Comparison of ENCODE assay signal across 9 mouse cellular contexts in genomic region chr13:95616512-95616911, GRCm38 (mm10). TPM values are rescaled to one million over a fixed set of nuclear protein-coding genes. Genes with fewer than 3 reads are reported as not detected.
DNase-seq lines count a peak whose midpoint lies in the region; ATAC-seq and TF ChIP-seq lines count a peak whose summit lies in the region.
"Had no signal": no experiment of that assay in that cellular context is flagged by ENCODE, and none has a peak within 500 bp of the region (broad histone marks: within the 10 kb centered on the region; RNA-seq: fewer than 3 reads in every experiment).

No protein-coding gene starts in this region.

- TF ChIP-seq EP300 in stomach, postnatal 0 days (optimal IDR thresholded peaks at IDR 0.05) = no peak

- no peak for TF ChIP-seq CTCF in stomach, postnatal 0 days (IDR thresholded peaks at IDR 0.05; ENCODE audit: low read depth)

- H3K4me1 ChIP-seq in lung, embryonic 16.5 days (replicated peaks; ENCODE audit: control insufficient read depth, insufficient read depth, low read length) = peaks cover 22% of the 10 kb centered on the region
- peaks cover 21% of the 10 kb centered on the region for H3K4me1 ChIP-seq in forebrain, embryonic 16.5 days (replicated peaks; ENCODE audit: control insufficient read depth, insufficient read depth, low read length)
- H3K4me1 ChIP-seq in liver, embryonic 12.5 days = peaks cover 59% of the 10 kb centered on the region
- H3K4me1 ChIP-seq in stomach, postnatal 0 days (replicated peaks; ENCODE audit: control insufficient read depth, insufficient read depth) = 0 out of 2 replicates have a peak, but pooled peaks cover 3% of the 10 kb centered on the region

- H3K9ac ChIP-seq in lung, embryonic 16.5 days (ENCODE audit: low read length) = peak overlapping the region; percentile 98
- H3K9ac ChIP-seq in forebrain, embryonic 16.5 days (replicated peaks; ENCODE audit: low read depth, low read length) = peak overlapping the region; percentile 81
- peak overlapping the region; percentile 97 for H3K9ac ChIP-seq in liver, embryonic 12.5 days
- H3K9ac ChIP-seq in stomach, postnatal 0 days (ENCODE audit: low read length) = peak overlapping the region; percentile 51

- WGBS in lung, embryonic 16.5 days = 16% methylated on average over 11 of the region's 11 CpGs
- 53% methylated on average over 11 of the region's 11 CpGs for WGBS in forebrain, embryonic 16.5 days
- WGBS in liver, embryonic 12.5 days (ENCODE audit: insufficient replicate concordance) = 14% methylated on average over 11 of the region's 11 CpGs
- WGBS in stomach, postnatal 0 days = 43% methylated on average over 11 of the region's 11 CpGs

- no peaks in the 10 kb centered on the region for H3K27me3 ChIP-seq in lung, embryonic 16.5 days (ENCODE audit: control insufficient read depth, insufficient read depth, low read depth, low read length)
- H3K27me3 ChIP-seq in forebrain, embryonic 16.5 days (replicated peaks; ENCODE audit: control insufficient read depth, insufficient read depth, low read length) = no peaks in the 10 kb centered on the region
- 0 out of 2 replicates have a peak, but pooled peaks cover 3% of the 10 kb centered on the region for H3K27me3 ChIP-seq in liver, embryonic 12.5 days (replicated peaks)
- no peaks in the 10 kb centered on the region for H3K27me3 ChIP-seq in stomach, postnatal 0 days (ENCODE audit: control insufficient read depth, insufficient read depth, low read length)

- H3K4me3 ChIP-seq in lung, embryonic 16.5 days (ENCODE audit: low read length) = peak overlapping the region; percentile 89
- peak overlapping the region; percentile 92 for H3K4me3 ChIP-seq in forebrain, embryonic 16.5 days (replicated peaks; ENCODE audit: low read length)
- H3K4me3 ChIP-seq in liver, embryonic 12.5 days = peak overlapping the region; percentile 88
- H3K4me3 ChIP-seq in stomach, postnatal 0 days (ENCODE audit: low read depth, low read length) = peak overlapping the region; percentile 61

- peak; percentile 26; the same call in 1 of the 2 replicates for ATAC-seq in lung, embryonic 16.5 days (ENCODE audit: low read depth)
- no peak for ATAC-seq in forebrain, embryonic 16.5 days
- peak; percentile 73 for ATAC-seq in liver, embryonic 12.5 days
- no peak for ATAC-seq in stomach, postnatal 0 days (ENCODE audit: low FRiP score, low TSS enrichment)
- no peak for ATAC-seq in cerebellum, adult (ENCODE audit: insufficient number of reproducible peaks, low FRiP score, low TSS enrichment)

- H3K4me2 ChIP-seq in lung, embryonic 16.5 days (ENCODE audit: low read depth, low read length) = peak overlapping the region; percentile 71
- H3K4me2 ChIP-seq in forebrain, embryonic 16.5 days (ENCODE audit: low read length) = peak overlapping the region; percentile 84
- H3K4me2 ChIP-seq in liver, embryonic 12.5 days = peak overlapping the region; percentile 88
- peak overlapping the region; percentile 66 for H3K4me2 ChIP-seq in stomach, postnatal 0 days (replicated peaks; ENCODE audit: low read depth)

- DNase-seq in lung, postnatal 14 days = no peak
- DNase-seq in stomach, postnatal 0 days (ENCODE audit: low spot score) = no peak
- no peak for DNase-seq in thymus, postnatal 36 days
- no peak for DNase-seq in urinary bladder, postnatal 10 days (ENCODE audit: low spot score)
- DNase-seq: kidney, adult 11 months had no signal

- H3K9me3 ChIP-seq in lung, embryonic 16.5 days (ENCODE audit: control insufficient read depth, low read length) = no peaks in the 10 kb centered on the region
- H3K9me3 ChIP-seq in forebrain, embryonic 16.5 days (ENCODE audit: control insufficient read depth, low read length) = no peaks in the 10 kb centered on the region
- H3K9me3 ChIP-seq in liver, embryonic 12.5 days (replicated peaks) = no peaks in the 10 kb centered on the region
- no peaks in the 10 kb centered on the region for H3K9me3 ChIP-seq in stomach, postnatal 0 days (ENCODE audit: control insufficient read depth, low read length)

- H3K27ac ChIP-seq in lung, embryonic 16.5 days (ENCODE audit: low read length) = peak overlapping the region; percentile 5
- no peak overlapping the region for H3K27ac ChIP-seq in forebrain, embryonic 16.5 days (ENCODE audit: low read length)
- H3K27ac ChIP-seq in liver, embryonic 12.5 days = peak overlapping the region; percentile 91
- no peak overlapping the region; the same call in 1 of the 2 replicates for H3K27ac ChIP-seq in stomach, postnatal 0 days (replicated peaks)

- H3K36me3 ChIP-seq in lung, embryonic 16.5 days (ENCODE audit: control insufficient read depth, insufficient read depth, low read length) = no peaks in the 10 kb centered on the region
- H3K36me3 ChIP-seq in forebrain, embryonic 16.5 days (ENCODE audit: control insufficient read depth, insufficient read depth) = no peaks in the 10 kb centered on the region
- H3K36me3 ChIP-seq in liver, embryonic 12.5 days = peaks cover 46% of the 10 kb centered on the region
- no peaks in the 10 kb centered on the region for H3K36me3 ChIP-seq in stomach, postnatal 0 days (ENCODE audit: control insufficient read depth, insufficient read depth, low read length)

RNA-seq across cellular contexts. Expression of gene F2r, which starts 1.8 kb away (rescaled TPM):
- 123 and 124 TPM in 2 replicates for polyA plus RNA-seq in lung, embryonic 16.5 days (2015; fragmentation: Nextera tagmentation; extraction: Ambion mirVana)
- polyA plus RNA-seq in forebrain, embryonic 16.5 days (2015; fragmentation: Nextera tagmentation; extraction: Ambion mirVana) = 68.7 and 85.1 TPM in 2 replicates
- polyA plus RNA-seq in liver, embryonic 12.5 days (2016; fragmentation: Nextera tagmentation; extraction: Ambion mirVana) = 84.2 and 84.3 TPM in 2 replicates
- 20.1 and 23.0 TPM in 2 replicates for polyA plus RNA-seq in stomach, postnatal 0 days (2015; fragmentation: Nextera tagmentation; extraction: Ambion mirVana)

Comparison
In these comparisons a context has a peak if more than half of its experiments do, and no peak if none do; other contexts are left out.
1. ATAC-seq: peak in lung, embryonic 16.5 days (single experiment) and liver, embryonic 12.5 days (single experiment); none in forebrain, embryonic 16.5 days (single experiment), stomach, postnatal 0 days (single experiment) and cerebellum, adult (single experiment).
2. H3K27ac ChIP-seq: peak in lung, embryonic 16.5 days (single experiment) and liver, embryonic 12.5 days (single experiment); none in forebrain, embryonic 16.5 days (single experiment) and stomach, postnatal 0 days (single experiment).
3. Peak in every context shown above with its lines, with median percentiles within 50 percentile points of each other: H3K4me2 ChIP-seq, H3K4me3 ChIP-seq and H3K9ac ChIP-seq.